Mouse (Mus musculus) inflammation-experienced regulatory T-cells, adult 6 months (primary cell): ENCODE measurements around the gene Cplx3. TPM values are rescaled to one million over a fixed set of nuclear protein-coding genes. Genes with fewer than 3 reads are reported as not detected.

Source experiments
- ATAC-seq: one replicate; pipeline ENCODE4 v1.8.0; 2017
- polyA plus RNA-seq, 3 experiments: library from polyadenylated mRNA; unstranded; fragments of 100-300 nt; shearing (Covaris generic); gene quantifications; one replicate each; pipeline ENCODE4 v1.2.1; 2017

Gene Cplx3
- polyA plus RNA-seq, 3 experiments from 2014 or later, result not detected

- no peak for ATAC-seq
These were observed 46.5 kb downstream of the Cplx3 start for GRCm38 (mm10) chr9:57559568-57559967.

- no peak for ATAC-seq
These were observed 47.5 kb downstream of the Cplx3 start for GRCm38 (mm10) chr9:57558625-57559024.

- no peak for ATAC-seq
These were observed 48.9 kb downstream of the Cplx3 start for GRCm38 (mm10) chr9:57557215-57557614.

- no peak for ATAC-seq
These were observed 51.3 kb downstream of the Cplx3 start for GRCm38 (mm10) chr9:57554753-57555152.

GRCm38 (mm10) chr9:57553119-57553518 lies 53.0 kb downstream of the Cplx3 start:
- ATAC-seq, result no peak

- ATAC-seq, result no peak
These were observed 53.8 kb downstream of the Cplx3 start, which contains the start of gene Mpi for GRCm38 (mm10) chr9:57552139-57552887. Gene Mpi (minus strand): TSS chr9:57552763.

- ATAC-seq, result no peak
These were observed 55.8 kb downstream of the Cplx3 start for GRCm38 (mm10) chr9:57550126-57550862.

Other genes with a start within 250 kb of the Cplx3 start
- 100 to 1,000 TPM in 2 of 3 experiments, 10 to 100 TPM in 1; 65.2 to 228 (median 153) TPM for gene Ppcdc, start 166.2 kb downstream of the Cplx3 start, polyA plus RNA-seq
- not detected for gene Scamp5, start 138.2 kb downstream of the Cplx3 start, polyA plus RNA-seq
- not detected for gene Rpp25, start 102.3 kb downstream of the Cplx3 start, polyA plus RNA-seq
- 100 to 1,000 TPM; 223 to 469 (median 223) TPM for gene Cox5a, start 85.0 kb downstream of the Cplx3 start, polyA plus RNA-seq
- gene Fam219b, start 68.8 kb downstream of the Cplx3 start, polyA plus RNA-seq, result 10 to 100 TPM; 19.6 to 40.2 (median 32.7) TPM
- gene Mpi, start 53.5 kb downstream of the Cplx3 start, polyA plus RNA-seq, result 10 to 100 TPM; 14.3 to 16.0 (median 14.7) TPM
- 10 to 100 TPM; 81.3 to 95.1 (median 84.9) TPM for gene Scamp2, start 45.3 kb downstream of the Cplx3 start, polyA plus RNA-seq
- 10 to 100 TPM; 31.1 to 35.4 (median 32.0) TPM for gene Ulk3, start 16.8 kb downstream of the Cplx3 start, polyA plus RNA-seq
- gene Lman1l, start 14.5 kb upstream of the Cplx3 start, polyA plus RNA-seq, result under 1 TPM; 0.23 to 0.97 (median 0.40) TPM
- 100 to 1,000 TPM; 113 to 133 (median 122) TPM for gene Csk, start 47.4 kb upstream of the Cplx3 start, polyA plus RNA-seq
- gene Cyp1a2, start 77.4 kb upstream of the Cplx3 start, polyA plus RNA-seq, result not detected
- under 1 TPM in 2 of 3 experiments, not detected in 1; 0.21 TPM for gene Cyp1a1, start 81.6 kb upstream of the Cplx3 start, polyA plus RNA-seq
- gene Edc3, start 102.3 kb upstream of the Cplx3 start, polyA plus RNA-seq, result 10 to 100 TPM; 22.7 to 32.1 (median 29.1) TPM
- 100 to 1,000 TPM in 1 of 3 experiments, 10 to 100 TPM in 2; 75.8 to 110 (median 88.0) TPM for gene Clk3, start 159.6 kb upstream of the Cplx3 start, polyA plus RNA-seq
- gene Arid3b, start 230.5 kb upstream of the Cplx3 start, polyA plus RNA-seq, result 10 to 100 TPM; 12.8 to 26.9 (median 20.9) TPM